Mouse (Mus musculus) heart, postnatal 0 days (tissue): ENCODE data around the gene Shox2.

ENCODE experiments used
- CTCF ChIP-seq: IDR thresholded peaks from 2 replicates; pipeline ENCODE4 v1.5.1; 2016; ENCODE audit warnings: antibody characterized with exemption, control low read depth, low read depth
- EP300 ChIP-seq: IDR thresholded peaks from 2 replicates; pipeline ENCODE4 v1.6.1; 2016; ENCODE audit warnings: antibody characterized with exemption, low read depth

- TF ChIP-seq EP300 (no peak), CTCF (no peak)
Observed at GRCm38 (mm10) chr3:66978457-66979381, 2.9 kb downstream of the Shox2 start.
